Mouse (Mus musculus) embryonic facial prominence, embryonic 10.5 days (tissue): ENCODE measurements around the gene Esp18. TPM values are rescaled to one million over a fixed set of nuclear protein-coding genes. Genes with fewer than 3 reads are reported as not detected.

Experiments used
- DNase-seq: peaks from one replicate; pipeline ENCODE4 v3.0.0-alpha.2; 2017; ENCODE audit warnings: low spot score
- H3K27ac ChIP-seq: fragments of 300-500 bp; sonication (generic); replicated peaks from 2 replicates; pipeline ENCODE4 v1.5.1; 2016; ENCODE audit warnings: mild to moderate bottlenecking
- H3K27me3 ChIP-seq: fragments of 300-500 bp; sonication (generic); replicated peaks from 2 replicates; pipeline ENCODE4 v1.6.1; 2016; ENCODE audit warnings: low read depth, mild to moderate bottlenecking; ENCODE audit not compliant: poor library complexity, severe bottlenecking
- H3K36me3 ChIP-seq: fragments of 300-500 bp; sonication (generic); replicated peaks from 2 replicates; pipeline ENCODE4 v1.6.1; 2016; ENCODE audit warnings: mild to moderate bottlenecking, moderate library complexity
- H3K4me1 ChIP-seq: fragments of 300-500 bp; sonication (generic); 2 replicates; pipeline ENCODE4 v1.6.1; 2016
- H3K4me3 ChIP-seq: fragments of 300-500 bp; sonication (generic); 2 replicates; pipeline ENCODE4 v1.5.1; 2016; ENCODE audit warnings: mild to moderate bottlenecking, moderate library complexity
- H3K9me3 ChIP-seq: fragments of 300-500 bp; sonication (generic); 2 replicates; pipeline ENCODE4 v1.6.1; 2016; ENCODE audit warnings: mild to moderate bottlenecking
- WGBS: fragments of 180-500 bp; shearing (Covaris S2); methylation state at CpG from one replicate; pipeline ENCODE4 v1.1.7; 2016; 5-methylcytosine and 5-hydroxymethylcytosine counted together
- microRNA-seq: library from miRNA; unstranded; fragments of <30 nt; microRNA quantifications from one replicate; pipeline ENCODE4, GENCODE M21; 2017
- polyA plus RNA-seq: library from polyadenylated mRNA; unstranded; fragments of >200 nt; fragmentation: Nextera tagmentation; extraction: Ambion mirVana; gene quantifications from 2 replicates; pipeline ENCODE4 v1.2.1, GENCODE M21; 2016

The Esp18 gene
- not detected in 2 replicates for polyA plus RNA-seq

GRCm38 (mm10) chr17:39406059-39406458, at the start of gene Esp18:
Esp18 (plus strand) TSS chr17:39406359.
- 74% methylated on average over 2 of the region's 2 CpGs for WGBS

GRCm38 (mm10) chr17:39363316-39363715, 42.8 kb upstream of the Esp18 start:
- Histone ChIP-seq H3K27me3 (no peaks in the 10 kb centered on the region), H3K36me3 (no peaks in the 10 kb centered on the region), H3K9me3 (peaks cover 10% of the 10 kb centered on the region; the same call in 1 of the 2 replicates), H3K4me1 (no peaks in the 10 kb centered on the region), H3K4me3 (no peak overlapping the region), H3K27ac (no peak overlapping the region)
- no peak for DNase-seq
- WGBS = 72% methylated on average over 3 of the region's 3 CpGs

More at GRCm38 (mm10) chr17:39406059-39406458, at the start of gene Esp18:
- no peaks in the 10 kb centered on the region for H3K36me3 ChIP-seq
- no peak within 1 kb of the TSS for H3K27ac ChIP-seq
- H3K4me1 ChIP-seq = no peaks in the 10 kb centered on the region
- no peaks in the 10 kb centered on the region for H3K27me3 ChIP-seq
- 0 out of 2 replicates have a peak, but pooled peaks cover 2% of the 10 kb centered on the region for H3K9me3 ChIP-seq
- no peak for DNase-seq
- no peak within 1 kb of the TSS for H3K4me3 ChIP-seq

Small RNA genes within 50 kb of the gene (microRNA-seq; reads per million reads assigned to microRNA genes)
- gene Gm26429 = not detected

Other genes starting within 250 kb of the Esp18 start
- gene Esp16, start 129.8 kb downstream of the Esp18 start, polyA plus RNA-seq = not detected in 2 replicates
- gene Esp15, start 234.6 kb downstream of the Esp18 start, polyA plus RNA-seq = not detected in 2 replicates